Mouse (Mus musculus) B cell, adult 62 days (primary cell): ENCODE data around the gene Rps6ka2. TPM values are rescaled to one million over a fixed set of nuclear protein-coding genes. Genes with fewer than 3 reads are reported as not detected.

ENCODE experiments used
- total RNA-seq: library from RNA; stranded (reverse); gene quantifications from 4 replicates; pipeline ENCODE4 v1.2.4, GENCODE M21; 2023

Gene Rps6ka2
- 2.7 to 4.9 TPM (median 3.4 TPM) in 4 replicates for total RNA-seq

DNA sequence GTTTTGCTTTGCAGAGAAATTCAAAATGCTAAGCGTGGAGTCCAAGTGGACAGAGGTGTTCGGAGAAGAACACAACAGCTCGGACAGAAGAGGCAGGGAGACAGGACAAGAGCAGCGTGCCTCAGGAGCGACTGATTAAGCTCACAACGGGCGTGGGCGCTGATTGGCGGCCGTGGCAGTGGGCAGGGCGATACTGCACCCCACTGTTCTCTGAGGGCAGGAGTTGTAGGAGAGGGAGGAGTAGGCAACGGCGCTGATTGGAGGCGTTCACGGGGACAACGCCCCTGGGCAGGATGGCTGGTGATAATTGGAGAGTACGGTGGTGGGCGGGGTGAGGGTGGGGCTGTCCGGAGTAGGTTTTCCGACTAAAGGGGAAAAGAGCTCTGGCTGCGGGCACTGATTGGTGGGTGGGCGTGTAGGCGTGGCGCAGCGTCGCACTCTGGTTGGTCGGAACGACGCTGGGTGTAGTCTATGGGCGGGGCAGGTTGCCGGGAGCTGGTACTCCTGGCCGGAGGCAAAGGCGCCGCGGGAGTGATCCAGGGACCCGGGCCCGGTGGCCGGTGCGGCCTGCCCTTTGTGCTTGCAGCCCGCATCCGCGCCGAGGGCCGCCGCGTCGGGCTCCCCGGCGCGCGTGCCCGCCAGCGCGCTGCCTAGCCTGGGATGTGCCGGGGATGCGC lies at the start of gene Rps6ka2:
Rps6ka2 (plus strand) TSS at position 489 of the 677 bp plus-strand sequence.

DNA sequence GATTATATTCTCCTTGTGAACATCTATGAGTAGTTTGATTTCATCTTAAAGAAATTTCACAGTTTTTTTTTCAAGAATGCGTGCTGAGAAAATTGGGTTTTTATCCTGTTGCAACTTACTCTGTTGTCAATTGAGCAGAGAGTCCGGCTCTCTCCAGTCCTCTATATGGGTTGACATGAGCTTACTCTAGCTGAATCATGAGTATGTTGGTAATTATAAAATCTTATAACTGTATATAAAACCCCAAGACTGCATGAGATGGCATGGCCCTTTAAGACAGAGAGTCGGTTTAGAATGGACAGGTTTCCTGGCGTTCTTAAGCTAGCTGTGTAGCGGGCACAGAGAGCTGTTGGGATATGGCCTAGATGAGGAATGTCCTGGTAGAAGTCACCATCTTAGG lies 154.4 kb downstream of the Rps6ka2 start, which contains the start of gene Tcp10a:
Tcp10a (plus strand) TSS at position 301 of the 400 bp plus-strand sequence.

GRCm38 (mm10) chr17:7352596-7352995 lies 182.7 kb downstream of the Rps6ka2 start, which contains the start of gene Ttll2:
Gene Ttll2 (minus strand): TSS chr17:7352696.

Other genes with a start within 250 kb of the Rps6ka2 start
- gene Rsph3b, start 221.4 kb upstream of the Rps6ka2 start, total RNA-seq: 7.6 to 10.3 TPM (median 8.7 TPM) in 4 replicates
- 55.9 to 66.8 TPM (median 64.1 TPM) in 4 replicates for gene Tagap1, start 209.0 kb upstream of the Rps6ka2 start, total RNA-seq
- 202 to 205 TPM (median 204 TPM) in 4 replicates for gene Rnaset2b, start 199.5 kb upstream of the Rps6ka2 start, total RNA-seq
- 0.27 to 1.6 TPM (median 1.2 TPM) in 3 of 4 replicates, not detected in the other for gene Gm49721, start 191.2 kb upstream of the Rps6ka2 start, total RNA-seq
- not detected in 4 replicates for gene Gm1604a, start 144.5 kb upstream of the Rps6ka2 start, total RNA-seq
- gene Tcp10a, start 154.5 kb downstream of the Rps6ka2 start, total RNA-seq: 0.21 to 3.3 TPM in 2 of 4 replicates, not detected in the others
- not detected in 4 replicates for gene Ttll2, start 182.6 kb downstream of the Rps6ka2 start, total RNA-seq
- gene Gm49630, start 201.9 kb downstream of the Rps6ka2 start, total RNA-seq: not detected in 4 replicates
- gene Unc93a2, start 215.3 kb downstream of the Rps6ka2 start, total RNA-seq: 0.21 to 1.3 TPM (median 1.2 TPM) in 3 of 4 replicates, not detected in the other